33 mouse cellular contexts compared by ENCODE assay signal in genomic region chr16:31367521-31368245, GRCm38 (mm10). TPM values are rescaled to one million over a fixed set of nuclear protein-coding genes. Genes with fewer than 3 reads are reported as not detected.
DNase-seq lines count a peak whose midpoint lies in the region; ATAC-seq and TF ChIP-seq lines count a peak whose summit lies in the region.
"Had no signal": no experiment of that assay in that cellular context is flagged by ENCODE, and none has a peak within 500 bp of the region (broad histone marks: within the 10 kb centered on the region; RNA-seq: fewer than 3 reads in every experiment).

No protein-coding gene starts in this region.

- ATAC-seq in hindbrain, embryonic 16.5 days, result peak; percentile 78; the same call in 1 of the 2 replicates
- ATAC-seq in hindbrain, embryonic 14.5 days (ENCODE audit: low FRiP score), result no peak
- ATAC-seq: activated CD4-positive, CD25-positive, alpha-beta regulatory T cell, adult 4 months; forebrain, embryonic 16.5 days; intestine, postnatal 0 days had no signal

- TF ChIP-seq CTCF in gastrocnemius, adult 2 months (IDR thresholded peaks at IDR 0.05), result no peak

- no peak overlapping the region for H3K27ac ChIP-seq in hindbrain, embryonic 16.5 days (ENCODE audit: low read depth, low read length)
- H3K27ac ChIP-seq in hindbrain, embryonic 14.5 days, result no peak overlapping the region
- H3K27ac ChIP-seq in gastrocnemius, adult 2 months, result no peak overlapping the region
- H3K27ac ChIP-seq: embryonic facial prominence, embryonic 13.5 days; hindbrain, embryonic 15.5 days; limb, embryonic 13.5 days; lung, embryonic 15.5 days; midbrain, embryonic 12.5 days had no signal

- no peak for DNase-seq in hindbrain, embryonic 14.5 days (ENCODE audit: low spot score)
- DNase-seq in layer of hippocampus, postnatal 14 days (ENCODE audit: low spot score in 2 of 2), result peak; percentile 14 to 20
- DNase-seq in layer of hippocampus, postnatal 25 days (ENCODE audit: extremely low spot score in 1 of 2, low spot score in 1 of 2), result no peak
- peak; percentile 46 to 62 for DNase-seq in right cerebral cortex, postnatal 10 days (ENCODE audit: low spot score in 2 of 2)
- DNase-seq in right cerebral cortex, postnatal 14 days, result no peak
- no peak for DNase-seq in gastrocnemius, adult 2 months
- DNase-seq: adrenal gland, adult 8-10 months; B cell, adult 2 months; cerebellum, adult 11 months; cerebellum, adult 9-10 months; gastrocnemius, postnatal 25 days; heart, adult 18-20 months; heart, postnatal 4 days; kidney, adult 9 months; kidney, postnatal 14 days; lung, postnatal 36 days; right cerebral cortex, adult 18-20 months; thymus, adult 2 months; thymus, postnatal 36 days had no signal

- H3K4me3 ChIP-seq in hindbrain, embryonic 16.5 days (ENCODE audit: low read length), result no peak overlapping the region
- no peak overlapping the region for H3K4me3 ChIP-seq in hindbrain, embryonic 14.5 days (replicated peaks; ENCODE audit: low read length)
- no peak overlapping the region for H3K4me3 ChIP-seq in gastrocnemius, adult 2 months
- H3K4me3 ChIP-seq: embryonic facial prominence, embryonic 13.5 days; hindbrain, embryonic 15.5 days; limb, embryonic 13.5 days; lung, embryonic 15.5 days; megakaryocyte, embryonic 14.5 days; midbrain, embryonic 12.5 days had no signal

- no peak overlapping the region; the same call in 1 of the 2 replicates for H3K9ac ChIP-seq in hindbrain, embryonic 16.5 days (ENCODE audit: low read depth, low read length)
- H3K9ac ChIP-seq in hindbrain, embryonic 14.5 days, result no peak overlapping the region
- H3K9ac ChIP-seq: embryonic facial prominence, embryonic 13.5 days; hindbrain, embryonic 15.5 days; limb, embryonic 13.5 days; lung, embryonic 15.5 days; midbrain, embryonic 12.5 days had no signal

- intact Hi-C loops in gastrocnemius, adult 2 months (cut with DNase I), result no loop called here

- H3K4me2 ChIP-seq in hindbrain, embryonic 16.5 days (ENCODE audit: low read length), result no peak overlapping the region
- no peak overlapping the region for H3K4me2 ChIP-seq in hindbrain, embryonic 14.5 days (replicated peaks)
- H3K4me2 ChIP-seq: embryonic facial prominence, embryonic 13.5 days; heart, embryonic 11.5 days; hindbrain, embryonic 15.5 days; limb, embryonic 13.5 days; liver, embryonic 11.5 days; lung, embryonic 15.5 days; midbrain, embryonic 12.5 days had no signal

- WGBS in hindbrain, embryonic 16.5 days, result 64% methylated on average over 6 of the region's 6 CpGs
- whole genome bisulfite sequencing in hindbrain, embryonic 14.5 days, result 64% methylated on average over 6 of the region's 6 CpGs

- H3K9me3 ChIP-seq in hindbrain, embryonic 16.5 days (ENCODE audit: control insufficient read depth, low read length), result no peaks in the 10 kb centered on the region
- no peaks in the 10 kb centered on the region for H3K9me3 ChIP-seq in hindbrain, embryonic 14.5 days (ENCODE audit: control insufficient read depth, low read length)
- H3K9me3 ChIP-seq: embryonic facial prominence, embryonic 13.5 days; hindbrain, embryonic 15.5 days; limb, embryonic 13.5 days; lung, embryonic 15.5 days; midbrain, embryonic 12.5 days had no signal

- H3K36me3 ChIP-seq in hindbrain, embryonic 16.5 days (ENCODE audit: control insufficient read depth, insufficient read depth, low read length), result no peaks in the 10 kb centered on the region
- no peaks in the 10 kb centered on the region for H3K36me3 ChIP-seq in hindbrain, embryonic 14.5 days (replicated peaks; ENCODE audit: control insufficient read depth, insufficient read depth)
- H3K36me3 ChIP-seq: embryonic facial prominence, embryonic 13.5 days; hindbrain, embryonic 15.5 days; limb, embryonic 13.5 days; lung, embryonic 15.5 days; midbrain, embryonic 12.5 days had no signal

- H3K27me3 ChIP-seq in hindbrain, embryonic 16.5 days (replicated peaks; ENCODE audit: control insufficient read depth, insufficient read depth, low read length), result no peaks in the 10 kb centered on the region
- H3K27me3 ChIP-seq in hindbrain, embryonic 14.5 days (ENCODE audit: control insufficient read depth, insufficient read depth, low read length), result no peaks in the 10 kb centered on the region
- H3K27me3 ChIP-seq: embryonic facial prominence, embryonic 13.5 days; hindbrain, embryonic 15.5 days; limb, embryonic 13.5 days; lung, embryonic 15.5 days; midbrain, embryonic 12.5 days had no signal

- H3K4me1 ChIP-seq in hindbrain, embryonic 16.5 days (ENCODE audit: control insufficient read depth, insufficient read depth, low read depth, low read length), result no peaks in the 10 kb centered on the region
- H3K4me1 ChIP-seq in hindbrain, embryonic 14.5 days (replicated peaks; ENCODE audit: control insufficient read depth, insufficient read depth, low read length), result no peaks in the 10 kb centered on the region
- H3K4me1 ChIP-seq: embryonic facial prominence, embryonic 13.5 days; hindbrain, embryonic 15.5 days had no signal

RNA-seq across cellular contexts. Expression of gene Apod, which starts 53.1 kb away (rescaled TPM):
- 119 and 120 TPM in 2 replicates for polyA plus RNA-seq in hindbrain, embryonic 16.5 days (2015; fragmentation: Nextera tagmentation; extraction: Ambion mirVana)
- 73.7 and 76.7 TPM in 2 replicates for polyA plus RNA-seq in hindbrain, embryonic 14.5 days (2014; fragmentation: Nextera tagmentation; extraction: Ambion mirVana)
- 10 to 100 TPM; 49.3 to 58.6 TPM for total RNA-seq in layer of hippocampus, postnatal 14 days (2021)
- 100 to 1,000 TPM; 107 to 112 TPM for total RNA-seq in layer of hippocampus, postnatal 25 days (2021)
- 10 to 100 TPM; 34.3 to 42.6 TPM for total RNA-seq in gastrocnemius, adult 2 months (2021)
- total RNA-seq: monocyte, adult 5-6 weeks had no signal
- polyA plus RNA-seq: activated CD4-positive, CD25-positive, alpha-beta regulatory T cell, adult 4 months; heart, embryonic 11.5 days; liver, embryonic 11.5 days; liver, embryonic 16.5 days had no signal

RNA-seq across cellular contexts. Expression of gene Bdh1, which starts 54.4 kb away (rescaled TPM):
- 141 and 145 TPM in 2 replicates for polyA plus RNA-seq in hindbrain, embryonic 16.5 days (2015; fragmentation: Nextera tagmentation; extraction: Ambion mirVana)
- 92.7 and 118 TPM in 2 replicates for polyA plus RNA-seq in hindbrain, embryonic 14.5 days (2014; fragmentation: Nextera tagmentation; extraction: Ambion mirVana)
- total RNA-seq in layer of hippocampus, postnatal 14 days (2021), result 100 to 1,000 TPM; 206 to 224 TPM
- 100 to 1,000 TPM; 116 to 121 TPM for total RNA-seq in layer of hippocampus, postnatal 25 days (2021)
- total RNA-seq in gastrocnemius, adult 2 months (2021), result 100 to 1,000 TPM in 1 of 2 experiments, 10 to 100 TPM in 1; 71.4 to 144 TPM

Comparison
In these comparisons a context has a peak if more than half of its experiments do, and no peak if none do; other contexts are left out.
1. DNase-seq: peak in layer of hippocampus, postnatal 14 days (2 of 2) and right cerebral cortex, postnatal 10 days (2 of 2); none in hindbrain, embryonic 14.5 days (single experiment), layer of hippocampus, postnatal 25 days (0 of 2), right cerebral cortex, postnatal 14 days (single experiment) and gastrocnemius, adult 2 months (single experiment).